Mouse (Mus musculus) Muller cell, postnatal 12 days (primary cell): ENCODE data around the gene Cntnap3.
"Not testable (repeated sequence)": the region's sequence is repeated elsewhere in the genome, so short reads cannot be mapped to it uniquely, and the experiment has no call there.

Experiments
- DNase-seq: peaks from one replicate; pipeline ENCODE4 v3.0.0-alpha.2; 2015; ENCODE audit errors: inconsistent ontology term

Cntnap3 gene

DNA sequence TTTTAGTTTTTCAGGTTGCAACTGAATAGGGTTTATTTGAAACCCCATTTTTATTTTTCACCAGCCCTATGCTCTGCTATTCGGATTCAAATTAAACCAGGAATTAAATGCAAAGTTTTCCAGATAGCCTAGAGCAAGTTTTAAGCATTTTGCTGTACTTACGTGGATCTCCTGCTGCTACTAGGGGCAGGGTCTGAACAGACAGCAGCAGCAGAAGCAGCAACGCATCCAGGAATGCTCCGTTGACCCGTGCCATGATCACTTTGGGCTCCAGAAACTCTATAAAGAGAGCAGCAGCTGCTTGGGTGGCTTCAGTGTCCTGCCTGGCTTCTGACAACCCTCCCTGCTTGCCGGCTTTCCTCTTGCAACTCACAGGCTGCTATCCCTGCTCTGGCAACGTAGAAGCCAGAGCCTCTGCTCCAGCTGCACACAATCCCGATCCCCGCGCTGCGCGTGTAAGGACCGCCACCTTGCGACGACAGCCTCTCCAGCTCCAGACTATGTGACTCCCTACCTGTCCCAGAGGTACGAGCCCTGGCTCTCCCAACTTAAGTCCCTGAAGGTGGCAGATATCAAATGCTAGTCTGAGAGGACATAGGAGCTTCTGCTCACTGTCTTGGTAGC is at the start of gene Cntnap3:
Cntnap3 (minus strand) TSS at position 371 of the 624 bp plus-strand sequence.
- peak; percentile 34 for DNase-seq

- no peak for DNase-seq
These were observed 13.4 kb upstream of the Cntnap3 start, which contains the start of gene Spata31 for GRCm38 (mm10) chr13:64917191-64917590. Spata31 (plus strand) TSS chr13:64917406.

DNA sequence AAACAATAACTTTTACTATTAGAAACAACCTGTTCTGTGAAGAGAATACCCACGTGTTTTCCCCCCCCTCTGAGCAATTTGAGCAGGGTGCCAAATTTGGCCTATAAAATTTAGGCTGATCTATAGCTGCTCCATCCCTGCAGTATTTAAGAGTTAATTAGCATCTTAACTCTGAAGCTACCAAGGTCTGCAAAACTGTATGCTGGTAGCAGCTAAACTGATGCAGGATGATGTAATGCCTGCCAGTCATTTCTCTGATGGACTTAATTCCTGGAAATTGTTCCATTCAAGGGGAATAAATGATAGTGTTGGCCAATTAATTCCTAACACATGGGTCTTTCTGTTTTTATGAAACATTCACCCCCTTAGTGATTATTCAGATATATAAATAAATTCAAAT is 623 bp downstream of the Cntnap3 start:
- no peak for DNase-seq

GRCm38 (mm10) chr13:64865397-64865796 is 38.4 kb downstream of the Cntnap3 start:
- DNase-seq: no peak

GRCm38 (mm10) chr13:64824856-64825255 is 78.9 kb downstream of the Cntnap3 start:
- DNase-seq: not testable (repeated sequence)

DNA sequence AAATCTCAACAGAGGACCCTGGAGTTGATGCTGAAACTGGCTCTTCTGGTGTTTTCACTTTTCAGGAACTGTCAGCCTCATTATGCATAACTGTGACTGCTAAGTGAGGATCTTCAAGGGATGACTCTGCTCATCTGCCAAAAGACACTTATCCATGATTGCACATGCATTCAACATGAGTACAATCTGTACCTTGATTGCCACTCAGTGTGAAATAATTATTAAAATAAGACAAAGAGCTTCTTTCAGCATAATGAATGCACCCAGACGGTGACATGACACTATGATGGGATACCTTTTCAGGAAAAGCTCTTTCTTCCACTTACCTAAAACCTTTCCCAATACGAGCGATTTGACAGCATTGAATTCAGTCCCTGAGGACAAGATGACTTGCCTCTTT is 158.4 kb downstream of the Cntnap3 start:
- DNase-seq: no peak

DNA sequence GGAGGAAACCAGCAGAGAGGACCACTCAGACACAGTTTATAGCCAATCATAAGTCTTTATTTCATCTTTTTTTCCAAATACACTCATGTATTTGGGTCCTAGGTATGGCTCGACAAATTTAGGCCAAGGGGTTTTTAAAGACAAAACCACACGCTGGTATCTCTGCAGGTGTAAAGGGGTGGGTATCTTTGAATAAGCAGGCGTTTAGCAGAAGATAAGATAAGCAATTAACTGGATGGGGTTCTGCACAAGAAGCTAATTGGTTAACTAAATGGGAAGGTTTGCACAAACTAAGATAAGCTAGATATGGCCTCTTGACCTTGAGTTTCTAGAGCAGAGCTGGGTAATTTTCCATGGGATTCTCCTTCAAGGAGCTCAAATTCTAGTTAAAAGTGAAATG is 171.5 kb downstream of the Cntnap3 start:
- DNase-seq: no peak

DNA sequence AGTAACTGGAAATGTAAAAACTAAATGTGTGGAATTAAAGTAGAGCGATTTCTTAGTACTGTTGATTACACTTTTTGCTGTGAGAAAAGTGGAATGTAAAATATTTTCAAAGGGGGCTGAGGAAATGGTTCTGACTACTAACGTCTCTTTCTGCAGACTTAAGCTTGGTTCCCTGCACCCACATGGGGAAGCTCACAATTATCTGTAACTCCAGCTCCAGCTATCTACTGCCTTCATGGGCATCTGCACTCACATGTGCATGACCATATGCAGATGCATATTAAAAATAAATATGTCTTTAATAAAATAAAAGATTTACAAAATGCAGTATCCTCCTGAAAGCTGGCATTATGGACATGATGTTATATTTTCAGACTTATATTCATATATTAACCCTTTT is 187.0 kb downstream of the Cntnap3 start:
- no peak for DNase-seq

- no peak for DNase-seq
These were observed 211.3 kb downstream of the Cntnap3 start for GRCm38 (mm10) chr13:64692463-64692862.
